Mouse (Mus musculus) embryonic facial prominence, embryonic 11.5 days (tissue): ENCODE results near the gene Abi1. TPM values are rescaled to one million over a fixed set of nuclear protein-coding genes. Genes with fewer than 3 reads are reported as not detected.
"Not testable (repeated sequence)": the region's sequence is repeated elsewhere in the genome, so short reads cannot be mapped to it uniquely, and the experiment has no call there.

ENCODE experiments used
- ATAC-seq: fragments of 200-750 bp; cut with Nextera tagmentation; replicated peaks from 2 replicates; pipeline ENCODE4 v1.8.0; 2017; ENCODE audit warnings: low read depth; ENCODE audit not compliant: insufficient number of reproducible peaks, low FRiP score, low TSS enrichment
- DNase-seq: peaks from one replicate; pipeline ENCODE4 v3.0.0-alpha.2; 2015; ENCODE audit warnings: low spot score
- H3K27ac ChIP-seq: fragments of 300-500 bp; sonication (generic); replicated peaks from 2 replicates; pipeline ENCODE4 v1.5.1; 2014; ENCODE audit warnings: mild to moderate bottlenecking, low read depth, low read length, control low read depth
- H3K27me3 ChIP-seq: fragments of 300-500 bp; sonication (generic); 2 replicates; pipeline ENCODE4 v1.6.1; 2014; ENCODE audit warnings: mild to moderate bottlenecking, low read length, moderate library complexity, mixed read lengths; ENCODE audit not compliant: control insufficient read depth, insufficient read depth
- H3K36me3 ChIP-seq: fragments of 300-500 bp; sonication (generic); replicated peaks from 2 replicates; pipeline ENCODE4 v1.6.1; 2014; ENCODE audit warnings: low read depth, mild to moderate bottlenecking, low read length, moderate library complexity, mixed read lengths; ENCODE audit not compliant: control insufficient read depth, insufficient read depth
- H3K4me1 ChIP-seq: fragments of 300-500 bp; sonication (generic); 2 replicates; pipeline ENCODE4 v1.6.1; 2014; ENCODE audit warnings: low read length, mixed read lengths; ENCODE audit not compliant: control insufficient read depth, insufficient read depth
- H3K4me2 ChIP-seq: fragments of 300-500 bp; sonication (generic); 2 replicates; pipeline ENCODE4 v1.6.1; 2014; ENCODE audit warnings: low read depth, mild to moderate bottlenecking, control low read depth, low read length, moderate library complexity
- H3K4me3 ChIP-seq: fragments of 300-500 bp; sonication (generic); 2 replicates; pipeline ENCODE4 v1.5.1; 2014; ENCODE audit warnings: low read depth, low read length, control low read depth
- H3K9ac ChIP-seq: fragments of 300-500 bp; sonication (generic); replicated peaks from 2 replicates; pipeline ENCODE4 v1.6.1; 2014; ENCODE audit warnings: mild to moderate bottlenecking, control low read depth, low read length
- H3K9me3 ChIP-seq: fragments of 300-500 bp; sonication (generic); replicated peaks from 2 replicates; pipeline ENCODE4 v1.6.1; 2016; ENCODE audit warnings: mild to moderate bottlenecking, low read length, inconsistent platforms, mixed read lengths; ENCODE audit not compliant: control insufficient read depth
- WGBS: fragments of 180-500 bp; shearing (Covaris S2); extraction: QIAGEN DNeasy Blood & Tissue Kit; methylation state at CpG from one replicate; pipeline ENCODE4 v1.1.7; 2014; 5-methylcytosine and 5-hydroxymethylcytosine counted together
- polyA plus RNA-seq: library from polyadenylated mRNA; unstranded; fragments of >200 nt; fragmentation: Nextera tagmentation; extraction: Ambion mirVana; gene quantifications from 2 replicates; pipeline ENCODE4 v1.2.1, GENCODE M21; 2014

The Abi1 gene
- polyA plus RNA-seq, 1 experiment from 2014 or later: 42.3 TPM

DNA sequence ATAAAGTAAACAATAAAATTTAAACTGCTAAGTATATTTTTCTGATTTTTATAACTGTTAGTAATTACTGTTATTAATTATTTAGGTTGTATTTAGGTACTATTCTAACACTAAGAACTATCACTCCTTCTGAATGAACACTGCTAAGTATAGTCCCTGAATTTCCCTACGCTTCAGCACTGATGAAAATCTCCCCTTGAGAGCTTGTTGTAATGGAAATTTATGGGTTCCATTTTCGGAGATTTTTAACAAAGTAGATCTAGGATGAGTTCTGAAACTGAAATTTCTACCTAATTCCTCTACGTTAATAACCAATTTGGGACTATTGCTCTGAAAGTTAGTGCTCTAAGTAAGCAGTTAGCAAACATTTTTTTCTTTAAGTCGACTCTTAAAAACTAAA is 85.8 kb downstream of the Abi1 start:
- no peak overlapping the region for H3K4me2 ChIP-seq
- no peak overlapping the region for H3K4me3 ChIP-seq
- ATAC-seq (no peak), DNase-seq (no peak)
- 93% methylated on average over 4 of the region's 4 CpGs for WGBS
- H3K4me1 ChIP-seq: no peaks in the 10 kb centered on the region
- H3K27me3 ChIP-seq: no peaks in the 10 kb centered on the region
- H3K9me3 ChIP-seq: no peaks in the 10 kb centered on the region
- no peaks in the 10 kb centered on the region for H3K36me3 ChIP-seq
- no peak overlapping the region for H3K27ac ChIP-seq
- no peak overlapping the region for H3K9ac ChIP-seq

DNA sequence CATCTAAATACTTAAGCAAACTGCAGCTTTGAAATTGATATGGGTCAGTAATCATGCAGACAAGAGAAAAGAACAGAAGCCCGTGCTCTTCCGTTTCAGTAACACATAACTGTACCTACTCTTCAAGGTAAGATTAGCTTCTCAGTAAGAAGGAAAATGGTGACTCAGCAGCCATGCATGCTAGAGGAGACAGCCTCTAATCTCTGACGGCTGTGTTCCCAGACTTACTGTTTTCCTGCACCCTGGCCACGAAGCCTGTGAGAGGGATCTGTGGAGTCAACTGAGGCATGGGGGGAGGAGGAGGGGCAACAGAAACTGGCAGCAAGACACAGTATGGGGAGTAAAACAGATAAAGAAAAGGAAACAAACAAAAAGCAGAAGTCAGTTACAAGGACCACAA is 90.1 kb downstream of the Abi1 start:
- H3K9ac ChIP-seq: no peak overlapping the region
- H3K9me3 ChIP-seq: no peaks in the 10 kb centered on the region
- no peak overlapping the region for H3K4me3 ChIP-seq
- no peaks in the 10 kb centered on the region for H3K27me3 ChIP-seq
- H3K4me2 ChIP-seq: no peak overlapping the region
- no peaks in the 10 kb centered on the region for H3K36me3 ChIP-seq
- 50% methylated on average over 4 of the region's 4 CpGs for WGBS
- ATAC-seq: no peak
- DNase-seq: no peak
- H3K27ac ChIP-seq: no peak overlapping the region
- no peaks in the 10 kb centered on the region for H3K4me1 ChIP-seq

DNA sequence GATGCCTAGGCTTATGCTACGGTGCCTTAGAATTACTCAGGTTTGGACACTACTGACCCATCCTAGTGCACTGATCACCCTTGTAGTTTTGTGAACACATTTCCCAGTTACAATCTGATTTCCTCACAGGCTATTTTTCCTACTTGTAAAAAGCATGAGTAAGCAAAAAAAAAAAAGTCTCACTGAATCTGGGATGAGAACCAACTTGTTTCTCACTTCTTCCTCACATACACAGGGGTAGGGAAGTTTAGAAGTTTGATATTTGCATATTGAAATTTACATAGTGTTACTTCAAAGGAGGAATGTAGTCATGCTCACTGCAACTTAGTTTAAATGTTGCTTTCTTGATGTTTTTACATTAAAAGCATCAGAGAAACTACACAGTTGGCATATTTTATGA is 106.5 kb downstream of the Abi1 start:
- 87% methylated on average over 1 of the region's 1 CpGs for WGBS
- Histone ChIP-seq H3K9ac (no peak overlapping the region), H3K4me3 (no peak overlapping the region), H3K27me3 (no peaks in the 10 kb centered on the region), H3K4me1 (no peaks in the 10 kb centered on the region), H3K27ac (no peak overlapping the region), H3K4me2 (no peak overlapping the region), H3K9me3 (no peaks in the 10 kb centered on the region), H3K36me3 (no peaks in the 10 kb centered on the region)
- no peak for DNase-seq
- ATAC-seq: no peak

DNA sequence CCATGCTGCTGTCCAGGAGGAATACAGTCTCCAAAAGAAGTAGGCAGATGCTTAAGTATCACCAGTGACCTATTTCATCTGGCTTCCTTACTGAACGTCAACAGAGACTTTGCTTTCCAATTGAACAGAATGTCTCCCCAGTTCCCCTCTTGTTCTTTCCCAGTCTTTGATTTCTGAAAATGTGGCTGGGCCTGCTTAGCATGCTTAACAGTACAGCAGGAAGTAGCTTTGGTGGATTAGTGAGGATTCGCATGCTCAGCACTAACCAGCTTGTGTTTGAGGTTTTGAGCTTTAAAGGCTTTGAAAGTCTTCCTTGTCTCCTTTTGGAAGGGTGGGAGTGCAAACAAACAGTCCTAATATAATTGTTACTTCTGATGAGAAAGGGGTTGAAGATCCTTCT is 111.8 kb downstream of the Abi1 start:
- H3K9me3 ChIP-seq: no peaks in the 10 kb centered on the region
- no peaks in the 10 kb centered on the region for H3K4me1 ChIP-seq
- ATAC-seq (no peak), DNase-seq (no peak)
- H3K9ac ChIP-seq: no peak overlapping the region
- no peaks in the 10 kb centered on the region for H3K36me3 ChIP-seq
- H3K4me3 ChIP-seq: no peak overlapping the region
- H3K27ac ChIP-seq: no peak overlapping the region
- H3K4me2 ChIP-seq: no peak overlapping the region
- 76% methylated on average over 2 of the region's 2 CpGs for WGBS
- no peaks in the 10 kb centered on the region for H3K27me3 ChIP-seq

DNA sequence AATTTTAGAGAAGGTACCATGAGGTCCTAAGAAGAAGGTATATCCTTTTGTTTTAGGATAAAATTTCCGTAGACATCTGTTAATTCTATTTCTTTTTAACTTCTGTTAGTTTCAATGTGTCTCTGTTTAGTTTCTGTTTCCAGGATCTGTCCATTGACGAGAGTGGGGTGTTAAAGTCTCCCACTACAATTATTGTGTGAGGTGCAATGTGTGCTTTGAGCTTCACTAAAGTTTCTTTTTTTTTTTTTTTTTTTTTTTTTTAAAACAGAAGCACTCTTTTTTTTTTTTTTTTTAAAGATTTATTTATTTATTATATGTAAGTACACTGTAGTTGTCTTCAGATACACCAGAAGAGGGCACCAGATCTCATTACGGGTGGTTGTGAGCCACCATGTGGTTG is 114.1 kb downstream of the Abi1 start:
- 93% methylated on average over 2 of the region's 3 CpGs for WGBS
- not testable (repeated sequence) for H3K4me2 ChIP-seq, H3K36me3 ChIP-seq, DNase-seq, H3K9me3 ChIP-seq, H3K9ac ChIP-seq, H3K27me3 ChIP-seq, H3K27ac ChIP-seq, ATAC-seq, H3K4me3 ChIP-seq, H3K4me1 ChIP-seq

DNA sequence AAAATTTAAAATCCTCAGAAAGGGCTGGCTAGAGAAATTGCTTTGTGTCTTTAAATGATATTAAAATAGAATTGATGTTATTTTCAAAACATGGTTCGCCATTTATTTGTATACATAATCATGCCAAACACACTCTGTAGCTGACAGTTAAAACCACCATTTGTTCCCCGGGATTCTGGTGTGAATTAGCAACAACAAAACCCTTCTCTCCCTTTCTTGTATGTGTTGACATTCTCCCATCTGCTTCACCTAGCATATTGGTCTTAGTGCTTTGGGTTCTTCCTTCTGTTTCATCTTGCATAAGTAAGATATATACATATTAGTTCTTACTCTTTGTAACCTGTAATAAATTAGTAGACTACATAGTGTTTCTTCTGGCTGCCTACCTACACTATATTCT is 121.4 kb downstream of the Abi1 start:
- no peaks in the 10 kb centered on the region for H3K9me3 ChIP-seq
- no peak overlapping the region for H3K4me2 ChIP-seq
- no peak overlapping the region for H3K9ac ChIP-seq
- WGBS: 88% methylated on average over 2 of the region's 2 CpGs
- H3K4me1 ChIP-seq: no peaks in the 10 kb centered on the region
- DNase-seq: no peak
- no peak overlapping the region for H3K4me3 ChIP-seq
- no peak for ATAC-seq
- no peaks in the 10 kb centered on the region for H3K27me3 ChIP-seq
- no peak overlapping the region for H3K27ac ChIP-seq
- no peaks in the 10 kb centered on the region; the same call in 1 of the 2 replicates for H3K36me3 ChIP-seq

DNA sequence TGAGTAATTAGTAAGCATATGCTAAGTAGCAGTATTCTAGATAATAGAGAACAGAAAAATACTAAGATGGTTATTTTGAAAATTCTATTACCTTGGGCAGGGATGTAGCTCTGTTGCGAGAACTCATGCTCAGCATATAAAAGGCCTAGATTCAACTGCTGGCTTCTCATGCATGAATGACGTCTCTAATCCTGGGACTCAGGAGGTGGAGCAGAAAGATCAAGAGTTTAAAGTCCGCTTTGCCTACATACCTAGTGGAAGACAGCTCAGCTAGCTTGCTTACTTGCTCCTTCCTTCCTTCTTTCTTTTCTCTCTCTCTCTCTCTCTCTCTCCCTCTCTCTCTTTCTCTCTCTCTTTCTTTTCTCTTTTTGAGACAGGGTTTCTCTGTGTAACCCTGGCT is 125.6 kb downstream of the Abi1 start:
- DNase-seq (no peak), ATAC-seq (no peak)
- no peaks in the 10 kb centered on the region for H3K9me3 ChIP-seq
- H3K4me2 ChIP-seq: no peak overlapping the region
- H3K4me1 ChIP-seq: no peaks in the 10 kb centered on the region
- 85% methylated on average over 3 of the region's 3 CpGs for WGBS
- no peak overlapping the region for H3K27ac ChIP-seq
- no peak overlapping the region for H3K9ac ChIP-seq
- no peak overlapping the region for H3K4me3 ChIP-seq
- no peaks in the 10 kb centered on the region for H3K27me3 ChIP-seq
- H3K36me3 ChIP-seq: no peaks in the 10 kb centered on the region; the same call in 1 of the 2 replicates

DNA sequence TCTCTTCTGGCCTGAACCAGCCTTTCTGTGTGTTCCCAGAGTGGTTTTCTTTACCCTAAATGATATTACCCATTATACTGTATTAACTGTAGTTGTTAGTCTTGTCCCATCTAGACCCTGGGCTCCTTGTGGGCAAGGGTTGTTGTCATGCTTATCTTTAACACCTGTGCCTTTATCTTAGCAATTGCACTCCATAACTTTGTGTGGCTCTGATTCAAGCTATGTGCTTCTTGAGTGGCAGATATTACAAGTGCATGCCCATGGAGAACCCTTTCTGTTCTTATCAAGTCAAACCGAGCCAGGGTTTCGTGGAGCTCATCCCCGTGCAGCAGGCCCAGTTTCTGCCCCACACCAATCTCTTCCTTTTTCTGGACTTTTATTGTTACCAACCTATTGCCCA is 136.1 kb downstream of the Abi1 start:
- Histone ChIP-seq H3K36me3 (no peaks in the 10 kb centered on the region; the same call in none of the 2 replicates), H3K9ac (no peak overlapping the region), H3K27me3 (no peaks in the 10 kb centered on the region), H3K9me3 (no peaks in the 10 kb centered on the region), H3K27ac (no peak overlapping the region), H3K4me3 (no peak overlapping the region), H3K4me2 (no peak overlapping the region), H3K4me1 (no peaks in the 10 kb centered on the region)
- DNase-seq (no peak), ATAC-seq (no peak)
- 88% methylated on average over 3 of the region's 3 CpGs for WGBS
